Mouse (Mus musculus): Measurements from ENCODE around the gene Tm9sf4. TPM values are rescaled to one million over a fixed set of nuclear protein-coding genes. Genes with fewer than 3 reads are reported as not detected.

The Tm9sf4 gene
- polyA plus RNA-seq, 1 experiment from 2014 or later, result 65.4 TPM

- 83% methylated on average over 4 of the region's 4 CpGs for WGBS
- H3K27ac ChIP-seq (ENCODE audit: low read depth, low read length), result no peak overlapping the region
- no peak for DNase-seq (ENCODE audit: low spot score)
- ATAC-seq (replicated peaks; ENCODE audit: low FRiP score), result no peak
- H3K27me3 ChIP-seq (replicated peaks; ENCODE audit: control insufficient read depth, insufficient read depth, low read length), result no peaks in the 10 kb centered on the region
- H3K4me2 ChIP-seq, result no peak overlapping the region
- H3K4me3 ChIP-seq (ENCODE audit: low read depth, low read length), result no peak overlapping the region
- peaks cover 10% of the 10 kb centered on the region for H3K4me1 ChIP-seq (replicated peaks; ENCODE audit: control insufficient read depth, insufficient read depth, low read length)
- H3K9me3 ChIP-seq (ENCODE audit: control insufficient read depth, low read length), result no peaks in the 10 kb centered on the region
- peaks cover 14% of the 10 kb centered on the region for H3K36me3 ChIP-seq (ENCODE audit: control insufficient read depth, insufficient read depth, low read length)
- no peak overlapping the region for H3K9ac ChIP-seq (ENCODE audit: low read depth, low read length)
Observed at GRCm38 (mm10) chr2:153213351-153213750, 52.2 kb downstream of the Tm9sf4 start.

DNA sequence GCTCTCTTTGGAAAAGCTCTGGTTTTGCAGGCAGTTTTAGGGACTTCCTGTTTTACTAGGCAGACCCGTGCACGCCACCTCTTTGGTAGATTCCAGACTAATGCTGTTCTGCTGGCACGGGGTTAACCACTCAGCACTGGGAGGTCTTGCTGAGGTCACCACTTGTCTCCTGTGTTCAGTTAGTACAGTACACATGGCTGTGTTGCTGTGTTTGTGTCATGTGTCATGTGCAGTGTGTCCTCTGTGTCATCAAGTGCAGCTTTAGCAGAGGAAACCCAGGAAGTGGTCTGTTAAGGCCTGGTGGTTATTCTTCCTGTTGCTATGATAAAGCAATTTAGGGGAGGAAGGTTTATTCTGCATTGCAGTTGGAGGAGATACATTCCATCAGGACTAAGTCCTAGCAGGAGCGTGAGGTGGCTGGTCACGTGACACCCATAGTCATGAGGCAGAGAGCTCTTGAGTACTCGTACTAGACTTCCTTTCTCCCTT lies 53.7 kb downstream of the Tm9sf4 start:
- Histone ChIP-seq H3K9ac (ENCODE audit: low read depth, low read length) (no peak overlapping the region), H3K4me1 (replicated peaks; ENCODE audit: control insufficient read depth, insufficient read depth, low read length) (peaks cover 10% of the 10 kb centered on the region), H3K27ac (ENCODE audit: low read depth, low read length) (peak overlapping the region; percentile 60), H3K4me3 (ENCODE audit: low read depth, low read length) (no peak overlapping the region), H3K4me2 (no peak overlapping the region), H3K9me3 (ENCODE audit: control insufficient read depth, low read length) (no peaks in the 10 kb centered on the region), H3K36me3 (ENCODE audit: control insufficient read depth, insufficient read depth, low read length) (peaks cover 2% of the 10 kb centered on the region; the same call in 1 of the 2 replicates), H3K27me3 (replicated peaks; ENCODE audit: control insufficient read depth, insufficient read depth, low read length) (no peaks in the 10 kb centered on the region)
- peak; percentile 46; the same call in 1 of the 2 replicates for ATAC-seq (replicated peaks; ENCODE audit: low FRiP score)
- 41% methylated on average over 6 of the region's 6 CpGs for WGBS
- no peak for DNase-seq (ENCODE audit: low spot score)

DNA sequence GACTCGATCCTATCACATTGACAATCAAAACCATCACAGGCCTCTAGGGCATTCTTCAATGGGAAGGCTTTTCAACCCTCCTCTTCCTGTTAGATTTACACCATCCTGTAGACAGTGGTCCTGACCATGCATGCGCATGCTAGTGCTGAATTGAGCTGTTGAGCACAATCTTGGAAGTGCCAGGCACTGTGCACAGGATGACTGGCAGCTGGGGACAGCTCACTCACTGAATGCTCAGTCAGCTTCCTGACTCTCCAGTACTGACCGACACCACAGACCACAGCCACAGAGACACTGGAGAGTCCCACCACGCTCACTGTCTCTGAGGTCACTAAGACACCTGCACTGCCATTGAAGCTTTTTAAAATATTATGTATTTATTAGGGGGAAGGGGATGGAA lies 54.3 kb downstream of the Tm9sf4 start:
- Histone ChIP-seq H3K9me3 (ENCODE audit: control insufficient read depth, low read length) (no peaks in the 10 kb centered on the region), H3K4me2 (0 out of 2 replicates have a peak overlapping the region, but pooled peaks have one; percentile 17), H3K27ac (ENCODE audit: low read depth, low read length) (no peak overlapping the region), H3K4me3 (ENCODE audit: low read depth, low read length) (no peak overlapping the region), H3K27me3 (replicated peaks; ENCODE audit: control insufficient read depth, insufficient read depth, low read length) (no peaks in the 10 kb centered on the region), H3K4me1 (replicated peaks; ENCODE audit: control insufficient read depth, insufficient read depth, low read length) (peaks cover 14% of the 10 kb centered on the region), H3K9ac (ENCODE audit: low read depth, low read length) (no peak overlapping the region), H3K36me3 (ENCODE audit: control insufficient read depth, insufficient read depth, low read length) (no peaks in the 10 kb centered on the region; the same call in 1 of the 2 replicates)
- ATAC-seq (replicated peaks; ENCODE audit: low FRiP score) (peak; percentile 34; the same call in 1 of the 2 replicates), DNase-seq (ENCODE audit: low spot score) (no peak)
- 60% methylated on average over 4 of the region's 4 CpGs for WGBS

DNA sequence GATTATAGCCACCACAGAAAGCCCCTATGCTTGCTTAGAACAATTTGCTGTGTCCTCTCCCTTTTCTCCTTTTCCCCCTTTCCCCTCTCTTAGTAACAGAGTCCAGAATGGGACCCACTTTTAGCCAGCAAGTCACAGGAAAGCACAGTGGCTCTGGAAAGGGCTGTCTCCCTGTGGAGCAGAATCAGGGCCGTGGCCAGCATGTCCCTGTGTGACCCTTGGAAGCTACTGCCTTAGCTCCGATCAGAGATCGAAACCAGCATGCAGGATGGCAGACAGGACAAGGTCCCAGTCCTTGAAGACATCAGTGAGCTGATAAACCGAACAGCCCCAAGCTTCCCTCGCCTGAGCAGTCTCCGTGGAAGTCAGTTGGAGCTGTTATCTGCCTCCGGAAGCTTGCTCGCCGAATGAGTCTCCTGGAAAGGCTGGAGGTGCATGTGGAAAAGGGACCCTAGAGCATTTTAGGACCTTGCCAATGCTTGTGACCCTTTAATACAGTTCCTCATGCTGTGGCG lies 56.8 kb downstream of the Tm9sf4 start:
- ATAC-seq (replicated peaks; ENCODE audit: low FRiP score), result no peak
- 78% methylated on average over 10 of the region's 10 CpGs for WGBS
- no peak overlapping the region for H3K9ac ChIP-seq (ENCODE audit: low read depth, low read length)
- no peaks in the 10 kb centered on the region for H3K27me3 ChIP-seq (replicated peaks; ENCODE audit: control insufficient read depth, insufficient read depth, low read length)
- peaks cover 30% of the 10 kb centered on the region for H3K4me1 ChIP-seq (replicated peaks; ENCODE audit: control insufficient read depth, insufficient read depth, low read length)
- H3K9me3 ChIP-seq (ENCODE audit: control insufficient read depth, low read length), result no peaks in the 10 kb centered on the region
- no peak overlapping the region for H3K4me2 ChIP-seq
- no peak overlapping the region for H3K4me3 ChIP-seq (ENCODE audit: low read depth, low read length)
- no peak for DNase-seq (ENCODE audit: low spot score)
- no peaks in the 10 kb centered on the region for H3K36me3 ChIP-seq (ENCODE audit: control insufficient read depth, insufficient read depth, low read length)
- H3K27ac ChIP-seq (ENCODE audit: low read depth, low read length), result no peak overlapping the region

DNA sequence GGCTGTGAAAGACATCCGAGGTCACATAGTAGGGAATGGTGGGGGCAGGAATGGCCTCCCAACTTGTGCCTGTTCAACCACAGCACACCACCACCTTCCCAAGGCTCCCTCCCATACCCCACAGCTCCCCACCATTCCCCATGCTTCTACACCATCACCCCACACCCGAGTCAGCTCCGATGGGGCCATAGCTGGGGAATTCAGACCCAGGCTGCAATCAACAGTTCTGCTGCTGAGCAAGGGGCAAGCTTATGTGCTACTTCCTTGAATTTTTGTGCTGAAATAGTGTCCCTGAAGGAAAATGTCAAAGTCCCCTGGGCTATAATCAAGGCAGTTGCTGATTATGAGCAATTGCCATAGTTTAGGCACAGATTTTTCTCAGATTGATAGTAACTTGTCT lies 57.4 kb downstream of the Tm9sf4 start:
- Histone ChIP-seq H3K4me1 (replicated peaks; ENCODE audit: control insufficient read depth, insufficient read depth, low read length) (peaks cover 32% of the 10 kb centered on the region), H3K36me3 (ENCODE audit: control insufficient read depth, insufficient read depth, low read length) (no peaks in the 10 kb centered on the region), H3K9me3 (ENCODE audit: control insufficient read depth, low read length) (no peaks in the 10 kb centered on the region), H3K9ac (ENCODE audit: low read depth, low read length) (no peak overlapping the region), H3K27ac (ENCODE audit: low read depth, low read length) (no peak overlapping the region), H3K27me3 (replicated peaks; ENCODE audit: control insufficient read depth, insufficient read depth, low read length) (no peaks in the 10 kb centered on the region), H3K4me2 (no peak overlapping the region), H3K4me3 (ENCODE audit: low read depth, low read length) (no peak overlapping the region)
- no peak for ATAC-seq (replicated peaks; ENCODE audit: low FRiP score)
- WGBS, result 77% methylated on average over 3 of the region's 3 CpGs
- DNase-seq (ENCODE audit: low spot score), result no peak

GRCm38 (mm10) chr2:153221620-153222019 lies 60.5 kb downstream of the Tm9sf4 start:
- H3K27me3 ChIP-seq (replicated peaks; ENCODE audit: control insufficient read depth, insufficient read depth, low read length), result no peaks in the 10 kb centered on the region
- H3K4me3 ChIP-seq (ENCODE audit: low read depth, low read length), result no peak overlapping the region
- no peak overlapping the region for H3K9ac ChIP-seq (ENCODE audit: low read depth, low read length)
- no peak for DNase-seq (ENCODE audit: low spot score)
- ATAC-seq (replicated peaks; ENCODE audit: low FRiP score), result peak; percentile 91
- WGBS, result 48% methylated on average over 4 of the region's 4 CpGs
- no peaks in the 10 kb centered on the region for H3K36me3 ChIP-seq (ENCODE audit: control insufficient read depth, insufficient read depth, low read length)
- peaks cover 40% of the 10 kb centered on the region for H3K4me1 ChIP-seq (replicated peaks; ENCODE audit: control insufficient read depth, insufficient read depth, low read length)
- peak overlapping the region; percentile 76 for H3K27ac ChIP-seq (ENCODE audit: low read depth, low read length)
- peak overlapping the region; percentile 60 for H3K4me2 ChIP-seq
- no peaks in the 10 kb centered on the region for H3K9me3 ChIP-seq (ENCODE audit: control insufficient read depth, low read length)

- peaks cover 43% of the 10 kb centered on the region for H3K4me1 ChIP-seq (replicated peaks; ENCODE audit: control insufficient read depth, insufficient read depth, low read length)
- no peaks in the 10 kb centered on the region for H3K36me3 ChIP-seq (ENCODE audit: control insufficient read depth, insufficient read depth, low read length)
- peak overlapping the region; percentile 60 for H3K4me2 ChIP-seq
- no peaks in the 10 kb centered on the region for H3K9me3 ChIP-seq (ENCODE audit: control insufficient read depth, low read length)
- peak; percentile 83 for ATAC-seq (replicated peaks; ENCODE audit: low FRiP score)
- H3K27me3 ChIP-seq (replicated peaks; ENCODE audit: control insufficient read depth, insufficient read depth, low read length), result no peaks in the 10 kb centered on the region
- peak overlapping the region; percentile 75 for H3K27ac ChIP-seq (ENCODE audit: low read depth, low read length)
- no peak overlapping the region; the same call in 1 of the 2 replicates for H3K9ac ChIP-seq (ENCODE audit: low read depth, low read length)
- DNase-seq (ENCODE audit: low spot score), result no peak
- no peak overlapping the region for H3K4me3 ChIP-seq (ENCODE audit: low read depth, low read length)
Observed at GRCm38 (mm10) chr2:153222130-153222529, 61.0 kb downstream of the Tm9sf4 start.

GRCm38 (mm10) chr2:153222566-153222965 lies 61.5 kb downstream of the Tm9sf4 start:
- Histone ChIP-seq H3K4me3 (ENCODE audit: low read depth, low read length) (no peak overlapping the region), H3K9me3 (ENCODE audit: control insufficient read depth, low read length) (no peaks in the 10 kb centered on the region), H3K36me3 (ENCODE audit: control insufficient read depth, insufficient read depth, low read length) (no peaks in the 10 kb centered on the region), H3K27me3 (replicated peaks; ENCODE audit: control insufficient read depth, insufficient read depth, low read length) (no peaks in the 10 kb centered on the region), H3K4me2 (peak overlapping the region; percentile 60), H3K9ac (ENCODE audit: low read depth, low read length) (peak overlapping the region; percentile 8; the same call in 1 of the 2 replicates), H3K27ac (ENCODE audit: low read depth, low read length) (peak overlapping the region; percentile 75), H3K4me1 (replicated peaks; ENCODE audit: control insufficient read depth, insufficient read depth, low read length) (peaks cover 46% of the 10 kb centered on the region)
- WGBS, result 86% methylated on average over 2 of the region's 2 CpGs
- ATAC-seq (replicated peaks; ENCODE audit: low FRiP score) (no peak), DNase-seq (ENCODE audit: low spot score) (no peak)

DNA sequence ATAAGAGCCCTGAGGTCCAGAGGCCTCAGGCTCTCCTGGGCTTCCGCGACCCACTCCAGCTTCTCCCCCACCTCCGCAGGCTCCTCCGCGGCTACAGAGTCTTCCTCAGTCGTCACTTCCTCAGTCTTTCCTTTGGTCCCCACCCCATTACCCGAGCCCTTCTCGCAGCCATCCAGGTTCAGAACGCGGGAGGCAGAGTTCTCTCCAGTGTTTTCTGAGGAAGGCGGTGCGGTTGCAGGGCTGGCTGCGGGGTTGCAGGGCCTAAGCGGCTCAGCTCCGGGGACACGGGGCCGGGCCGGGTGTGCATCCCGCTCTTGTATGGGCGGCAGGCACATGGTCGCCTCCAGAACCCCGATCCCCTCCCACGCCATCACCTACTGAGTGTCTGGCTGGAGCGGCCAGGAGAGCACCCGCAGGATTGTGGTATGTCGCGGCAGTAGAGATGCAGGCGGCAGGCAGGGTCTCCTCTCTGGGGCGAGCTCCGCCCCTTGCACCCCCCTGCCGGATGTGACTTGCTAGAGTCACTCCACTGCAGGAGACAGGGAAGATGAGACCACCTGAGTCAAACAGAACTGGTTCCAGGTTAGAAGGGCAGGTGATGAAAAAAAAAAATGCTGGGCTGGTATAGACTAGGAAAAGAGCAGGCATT lies 64.0 kb downstream of the Tm9sf4 start, which contains the start of gene Tspyl3:
Tspyl3 (minus strand) TSS at position 496 of the 649 bp plus-strand sequence.
- WGBS, result under 1% methylated on average over 31 of the region's 31 CpGs
- ATAC-seq (replicated peaks; ENCODE audit: low FRiP score) (no peak), DNase-seq (ENCODE audit: low spot score) (peak; percentile 75)
- peaks cover 58% of the 10 kb centered on the region for H3K4me1 ChIP-seq (replicated peaks; ENCODE audit: control insufficient read depth, insufficient read depth, low read length)
- H3K36me3 ChIP-seq (ENCODE audit: control insufficient read depth, insufficient read depth, low read length), result peaks cover 8% of the 10 kb centered on the region
- H3K27me3 ChIP-seq (replicated peaks; ENCODE audit: control insufficient read depth, insufficient read depth, low read length), result no peaks in the 10 kb centered on the region
- H3K27ac ChIP-seq (ENCODE audit: low read depth, low read length), result peak within 1 kb of the TSS; percentile 28
- H3K4me3 ChIP-seq (ENCODE audit: low read depth, low read length), result peak within 1 kb of the TSS; percentile 56
- peak within 1 kb of the TSS; percentile 79 for H3K4me2 ChIP-seq
- no peaks in the 10 kb centered on the region for H3K9me3 ChIP-seq (ENCODE audit: control insufficient read depth, low read length)
- H3K9ac ChIP-seq (ENCODE audit: low read depth, low read length), result peak within 1 kb of the TSS; percentile 66
